Mouse (Mus musculus) testis, adult 2 months (tissue): Measurements from ENCODE around the gene Hs3st2.

Experiments
- CTCF ChIP-seq: fragments of 200-500 bp; IDR thresholded peaks from 2 replicates; pipeline ENCODE4 v1.5.1; 2012; ENCODE audit warnings: low read depth, mild to moderate bottlenecking, inconsistent platforms, low read length, moderate library complexity; ENCODE audit not compliant: control insufficient read depth, insufficient read depth, insufficient replicate concordance
- POLR2A ChIP-seq: fragments of 200-500 bp; IDR thresholded peaks from 2 replicates; pipeline ENCODE4 v1.6.1; 2012; ENCODE audit warnings: low read depth, mild to moderate bottlenecking, inconsistent platforms, low read length, moderate library complexity; ENCODE audit not compliant: control insufficient read depth

DNA sequence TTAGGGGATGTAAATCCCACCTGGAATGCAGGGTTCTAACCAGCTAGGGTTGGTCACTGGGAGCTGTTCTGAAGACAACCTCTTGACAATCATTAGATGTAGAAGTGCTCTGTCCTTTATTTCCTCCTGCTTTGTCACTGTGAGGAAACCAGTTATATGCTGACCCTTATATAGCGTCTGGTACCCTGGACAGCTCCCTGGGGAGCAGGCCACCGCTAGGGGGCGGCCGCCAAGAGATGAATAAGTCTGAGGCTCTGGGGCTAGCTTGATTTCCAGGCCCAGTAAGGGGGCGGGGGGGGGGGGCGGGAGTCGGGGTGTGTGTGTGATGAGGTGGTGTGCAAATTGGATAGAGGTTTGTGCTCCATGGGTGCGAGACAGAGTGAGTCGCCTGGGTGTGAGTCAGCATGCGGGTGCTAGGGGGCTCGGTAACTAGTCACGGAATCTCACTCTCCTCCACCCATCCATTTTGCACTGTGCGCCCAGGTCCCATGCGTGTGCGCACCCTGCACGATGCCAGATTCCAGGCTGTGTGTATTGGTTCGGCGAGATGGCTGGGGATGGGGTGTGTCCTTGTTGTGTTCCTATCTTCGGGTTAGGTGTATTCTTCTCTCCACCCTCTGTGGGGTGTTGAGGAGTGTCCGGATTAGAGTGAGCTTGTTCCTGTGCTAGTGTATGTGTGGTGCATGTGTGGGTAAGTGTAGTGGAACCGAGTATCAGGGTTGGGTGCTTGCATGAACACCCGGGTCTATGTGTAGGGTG, at the start of gene Hs3st2:
- TF ChIP-seq POLR2A: no peak
- peak; percentile 62; the same call in 1 of the 2 replicates for TF ChIP-seq CTCF
